Mouse (Mus musculus) G1E (cell line): ENCODE results near the gene Zrsr1. TPM values are rescaled to one million over a fixed set of nuclear protein-coding genes. Genes with fewer than 3 reads are reported as not detected.

Experiments
- ATAC-seq: 2 replicates; pipeline ENCODE4 v1.8.0; 2016; ENCODE audit warnings: mild to moderate bottlenecking; ENCODE audit not compliant: insufficient number of reproducible peaks, poor library complexity, low FRiP score, severe bottlenecking; ENCODE audit errors: extremely low read depth
- DNase-seq: peaks from one replicate; pipeline ENCODE4 v3.0.0; 2012; ENCODE audit warnings: low spot score
- H3K27me3 ChIP-seq: 2 replicates; pipeline ENCODE4 v1.6.1; 2012; ENCODE audit warnings: mild to moderate bottlenecking, low read length, inconsistent platforms; ENCODE audit not compliant: insufficient read depth
- H3K36me3 ChIP-seq: replicated peaks from 2 replicates; pipeline ENCODE3; 2012; ENCODE audit warnings: mild to moderate bottlenecking, inconsistent platforms
- H3K4me1 ChIP-seq: 2 replicates; pipeline ENCODE4 v1.6.1; 2012; ENCODE audit warnings: low read depth, low read length, inconsistent platforms, mixed read lengths; ENCODE audit not compliant: insufficient read depth
- H3K4me3 ChIP-seq: 2 replicates; pipeline ENCODE4 v1.5.1; 2012; ENCODE audit warnings: low read depth, mild to moderate bottlenecking, inconsistent platforms, low read length, moderate library complexity, mixed read lengths
- H3K9me3 ChIP-seq: replicated peaks from 2 replicates; pipeline ENCODE4 v1.6.1; 2012; ENCODE audit warnings: inconsistent platforms
- CTCF ChIP-seq: IDR thresholded peaks from 2 replicates; pipeline ENCODE4 v1.5.1; 2012; ENCODE audit warnings: low read depth, low read length, inconsistent platforms, mixed read lengths
- GATA1 ChIP-seq: IDR thresholded peaks from 2 replicates; pipeline ENCODE4 v1.6.1; 2012; ENCODE audit warnings: borderline replicate concordance, low read length, inconsistent platforms, mixed read lengths
- GATA2 ChIP-seq: IDR thresholded peaks from 2 replicates; pipeline ENCODE4 v1.6.1; 2012; ENCODE audit warnings: low read depth, low read length, inconsistent platforms, borderline replicate concordance
- POLR2AphosphoS5 ChIP-seq: IDR thresholded peaks from 2 replicates; pipeline ENCODE4 v1.6.1; 2012; ENCODE audit warnings: low read depth, low read length, inconsistent platforms; ENCODE audit not compliant: insufficient replicate concordance
- TAL1 ChIP-seq: conservative IDR thresholded peaks from 2 replicates; pipeline ENCODE4 v1.6.1; 2012; ENCODE audit warnings: low read depth, low read length, inconsistent platforms, mixed read lengths
- polyA plus RNA-seq: library from polyadenylated mRNA; stranded (reverse); fragments of >175 nt; gene quantifications from 2 replicates; pipeline ENCODE4 v1.2.3, GENCODE M21; 2012
- total RNA-seq, 2 experiments: library from RNA; stranded (forward) in 1 of 2; stranded (reverse) in 1 of 2; fragments of 200-1000 nt in 1 of 2; fragments of >200 nt in 1 of 2; fragmentation: Nextera tagmentation in 1 of 2; gene quantifications; 2 replicates each; pipeline ENCODE4 v1.2.3; 2014 to 2017

The Zrsr1 gene
- total and polyA plus RNA-seq, 3 experiments: 1.5 to 33.6 (median 10.4) TPM

DNA sequence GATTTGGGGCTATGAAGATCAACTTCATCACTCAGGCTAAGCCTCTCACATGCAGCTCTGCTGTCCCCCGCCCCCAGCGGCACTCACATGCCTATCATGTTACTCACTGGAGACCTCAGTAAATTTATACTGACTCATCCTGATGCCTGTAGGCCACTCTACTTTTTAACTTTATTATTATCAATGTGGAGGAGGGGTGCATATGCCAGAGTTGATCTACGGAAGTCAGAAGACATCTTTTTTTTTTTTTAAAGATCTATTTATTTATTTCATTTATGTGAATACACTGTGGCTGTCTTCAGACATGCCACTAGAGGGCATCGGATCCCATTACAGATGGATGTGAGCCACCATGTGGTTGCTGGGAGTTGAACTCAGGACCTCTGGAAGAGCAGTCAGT lies 6.3 kb upstream of the Zrsr1 start:
- ATAC-seq (peak; percentile 84), DNase-seq (no peak)
- Histone ChIP-seq H3K9me3 (no peaks in the 10 kb centered on the region), H3K4me3 (no peak overlapping the region), H3K4me1 (peaks cover 3% of the 10 kb centered on the region), H3K36me3 (peaks cover 21% of the 10 kb centered on the region), H3K27me3 (no peaks in the 10 kb centered on the region)
- no peak for TF ChIP-seq TAL1
- TF ChIP-seq GATA1: no peak
- no peak for TF ChIP-seq CTCF
- no peak for TF ChIP-seq POLR2AphosphoS5
- no peak for TF ChIP-seq GATA2

DNA sequence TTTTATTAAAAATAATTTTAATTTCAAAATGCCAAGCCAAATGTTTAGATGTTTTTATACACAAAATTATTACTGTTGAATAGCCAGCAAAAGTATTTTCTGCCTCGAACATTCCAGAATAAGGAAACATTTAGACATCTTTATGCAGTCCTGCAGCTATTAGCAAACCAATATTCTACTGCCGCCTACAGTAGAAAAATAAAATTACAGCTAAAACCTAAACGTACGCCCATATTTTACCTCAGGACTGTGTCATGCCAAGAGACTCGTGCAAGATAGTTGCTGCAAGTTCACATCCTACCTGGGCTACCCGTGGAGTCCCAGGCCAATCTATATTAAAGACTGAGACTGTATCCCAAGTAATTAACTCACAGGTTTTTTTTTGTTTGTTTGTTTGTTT lies 2.3 kb upstream of the Zrsr1 start:
- DNase-seq (no peak), ATAC-seq (no peak)
- Histone ChIP-seq H3K4me1 (peaks cover 21% of the 10 kb centered on the region), H3K9me3 (peaks cover 12% of the 10 kb centered on the region), H3K27me3 (no peaks in the 10 kb centered on the region), H3K4me3 (no peak overlapping the region), H3K36me3 (peaks cover 38% of the 10 kb centered on the region)
- TF ChIP-seq CTCF: peak; percentile 53
- no peak for TF ChIP-seq GATA2

DNA sequence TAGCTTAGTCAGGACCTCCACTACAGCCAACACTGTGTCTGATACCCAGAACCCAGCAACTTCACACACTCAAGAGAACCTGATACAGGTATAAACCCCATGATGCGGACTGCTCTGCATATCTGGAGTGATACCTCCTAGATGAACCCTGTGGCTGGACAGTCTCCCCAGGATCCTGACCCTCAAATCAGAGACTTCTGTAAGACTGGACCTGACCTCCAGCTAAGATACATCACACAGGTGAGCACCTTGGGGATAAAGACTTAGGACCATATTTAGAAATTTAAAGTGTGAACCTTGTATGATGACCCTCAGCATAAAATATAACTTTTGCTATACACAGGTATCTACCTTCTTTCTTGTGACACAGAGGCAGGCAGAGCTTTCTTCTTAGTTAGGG lies 1.3 kb upstream of the Zrsr1 start:
- peaks cover 21% of the 10 kb centered on the region for H3K4me1 ChIP-seq
- peaks cover 12% of the 10 kb centered on the region for H3K9me3 ChIP-seq
- peaks cover 40% of the 10 kb centered on the region for H3K36me3 ChIP-seq
- no peaks in the 10 kb centered on the region for H3K27me3 ChIP-seq
- TF ChIP-seq CTCF (no peak), GATA1 (no peak), GATA2 (no peak), POLR2AphosphoS5 (no peak), TAL1 (no peak)
- ATAC-seq (no peak), DNase-seq (no peak)
- no peak overlapping the region for H3K4me3 ChIP-seq

DNA sequence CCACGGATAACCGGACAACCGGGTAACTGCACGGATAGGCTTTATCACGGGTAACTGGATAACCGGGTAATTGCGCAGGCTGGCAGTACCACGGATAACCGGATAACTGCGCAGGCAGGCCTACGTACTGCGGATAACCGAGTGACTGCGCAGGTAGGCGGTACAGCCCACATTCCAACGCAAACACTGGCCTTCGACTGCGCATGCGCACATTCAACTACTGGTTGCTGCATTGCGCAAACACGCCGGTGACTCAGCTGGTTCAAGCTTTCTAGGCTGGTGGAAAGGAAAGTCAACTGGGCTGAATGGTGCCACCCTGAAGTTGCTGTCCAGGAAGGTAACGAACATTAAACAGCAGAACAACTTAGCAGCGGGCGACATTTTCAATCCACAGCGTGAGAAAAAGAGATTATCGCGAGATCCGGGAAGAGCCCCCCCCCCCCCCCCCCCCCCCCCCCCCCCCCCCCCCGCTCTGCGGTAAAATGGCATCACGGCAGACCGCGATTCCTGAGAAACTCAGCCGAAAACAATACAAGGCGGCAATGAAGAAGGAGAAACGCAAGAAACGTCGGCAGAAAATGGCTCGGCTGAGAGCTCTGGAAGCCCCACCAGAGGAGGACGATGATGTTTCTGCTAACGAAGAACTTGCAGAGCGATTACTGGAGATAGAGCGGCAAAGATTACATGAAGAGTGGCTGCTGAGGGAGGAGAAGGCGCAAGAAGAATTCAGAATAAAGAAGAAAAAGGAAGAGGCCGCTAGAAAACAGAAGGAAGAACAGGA lies 1.1 kb downstream of the Zrsr1 start:
- ATAC-seq (peak; percentile 32; the same call in 1 of the 2 replicates), DNase-seq (no peak)
- H3K4me1 ChIP-seq: peaks cover 29% of the 10 kb centered on the region

DNA sequence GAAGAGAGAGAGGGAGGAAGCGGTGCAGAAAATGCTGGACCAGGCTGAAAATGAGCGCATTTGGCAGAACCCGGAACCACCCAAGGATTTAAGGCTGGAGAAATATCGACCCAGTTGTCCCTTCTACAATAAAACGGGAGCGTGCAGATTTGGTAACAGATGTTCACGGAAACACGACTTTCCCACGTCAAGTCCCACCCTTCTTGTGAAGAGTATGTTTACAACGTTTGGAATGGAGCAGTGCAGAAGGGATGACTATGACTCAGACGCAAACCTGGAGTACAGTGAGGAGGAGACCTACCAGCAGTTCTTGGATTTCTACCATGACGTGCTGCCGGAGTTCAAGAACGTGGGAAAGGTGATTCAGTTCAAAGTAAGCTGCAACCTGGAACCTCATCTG lies 1.8 kb downstream of the Zrsr1 start:
- DNase-seq (no peak), ATAC-seq (no peak)
- H3K4me1 ChIP-seq: peaks cover 33% of the 10 kb centered on the region
- H3K36me3 ChIP-seq: peaks cover 53% of the 10 kb centered on the region
- H3K4me3 ChIP-seq: peak overlapping the region; percentile 66
- TF ChIP-seq TAL1: no peak
- no peak for TF ChIP-seq POLR2AphosphoS5
- no peak for TF ChIP-seq GATA2
- no peak for TF ChIP-seq GATA1
- no peak for TF ChIP-seq CTCF
- H3K9me3 ChIP-seq: peaks cover 12% of the 10 kb centered on the region
- no peaks in the 10 kb centered on the region for H3K27me3 ChIP-seq

More for the DNA sequence above, 1.1 kb downstream of the Zrsr1 start:
- Histone ChIP-seq H3K27me3 (no peaks in the 10 kb centered on the region), H3K9me3 (peaks cover 12% of the 10 kb centered on the region), H3K4me3 (peak overlapping the region; percentile 76), H3K36me3 (peaks cover 50% of the 10 kb centered on the region)
- TF ChIP-seq TAL1: no peak
- TF ChIP-seq GATA1: no peak
- TF ChIP-seq CTCF: no peak
- TF ChIP-seq POLR2AphosphoS5: no peak
- no peak for TF ChIP-seq GATA2

DNA sequence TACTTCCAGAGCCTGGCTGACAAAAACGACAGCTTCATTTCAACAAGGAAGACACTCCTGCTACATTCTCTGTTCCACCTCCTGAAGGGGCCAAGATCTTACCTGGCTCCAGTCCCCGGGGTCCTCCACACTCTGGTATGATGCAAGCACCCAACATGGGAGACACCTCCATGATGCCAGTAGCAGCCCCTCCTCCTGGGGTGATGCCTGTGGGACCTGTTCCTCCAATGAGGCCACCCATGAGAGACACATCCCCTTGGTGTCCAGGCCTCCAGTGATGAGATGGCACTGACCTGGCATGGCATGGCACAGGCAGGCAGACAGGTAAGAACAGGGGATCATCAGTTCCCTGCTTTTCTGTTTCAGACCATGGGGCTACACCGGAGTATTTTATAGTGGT lies 6.4 kb downstream of the Zrsr1 start:
- Histone ChIP-seq H3K9me3 (no peaks in the 10 kb centered on the region), H3K4me3 (no peak overlapping the region), H3K36me3 (peaks cover 53% of the 10 kb centered on the region), H3K27me3 (no peaks in the 10 kb centered on the region), H3K4me1 (peaks cover 48% of the 10 kb centered on the region)
- TF ChIP-seq TAL1 (no peak), GATA1 (no peak), GATA2 (no peak), CTCF (no peak), POLR2AphosphoS5 (no peak)
- ATAC-seq: no peak
- no peak for DNase-seq

DNA sequence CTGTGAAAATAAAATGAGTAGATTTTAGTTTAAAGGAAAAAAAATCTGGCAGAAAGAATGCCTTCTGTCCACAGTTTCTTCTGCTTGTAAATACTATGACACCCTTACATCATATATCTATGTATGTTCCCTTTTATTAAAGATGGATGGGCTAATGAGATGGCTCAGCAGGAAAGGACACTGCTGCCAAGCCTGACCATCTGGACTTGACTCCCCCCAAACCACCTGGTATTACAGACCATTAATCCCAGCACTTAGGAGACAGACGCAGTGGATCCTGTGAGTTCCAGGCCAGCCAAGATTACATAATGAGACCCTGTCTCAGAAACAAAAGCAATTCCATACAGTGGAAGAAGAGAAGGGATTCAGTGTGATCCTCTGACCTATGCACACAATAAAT lies 6.9 kb downstream of the Zrsr1 start:
- Histone ChIP-seq H3K36me3 (peaks cover 49% of the 10 kb centered on the region), H3K4me1 (peaks cover 46% of the 10 kb centered on the region), H3K9me3 (no peaks in the 10 kb centered on the region), H3K4me3 (no peak overlapping the region), H3K27me3 (no peaks in the 10 kb centered on the region)
- ATAC-seq: no peak
- DNase-seq: no peak
- TF ChIP-seq POLR2AphosphoS5: no peak
- TF ChIP-seq GATA1: no peak
- TF ChIP-seq CTCF: no peak
- no peak for TF ChIP-seq GATA2
- no peak for TF ChIP-seq TAL1
